Mouse (Mus musculus): ENCODE data around the gene Slc50a1.

- no peak for TF ChIP-seq CTCF (IDR thresholded peaks at IDR 0.05; ENCODE audit: insufficient read depth, low read length)
- TF ChIP-seq POLR2A (IDR thresholded peaks at IDR 0.05; ENCODE audit: borderline replicate concordance, extremely low read depth, low read depth, low read length), result no peak
Measured at GRCm38 (mm10) chr3:89294195-89294594, 23.8 kb upstream of the Slc50a1 start.
